Mouse (Mus musculus) brain, embryonic 14.5 days (tissue): Measurements from ENCODE around the gene Iqsec3.

Experiments used
- CTCF ChIP-seq: fragments of 200-500 bp; IDR thresholded peaks from 2 replicates; pipeline ENCODE4 v1.5.1; 2012; ENCODE audit warnings: inconsistent platforms, mild to moderate bottlenecking, moderate library complexity, borderline replicate concordance; ENCODE audit not compliant: insufficient read depth, insufficient read length; ENCODE audit errors: extremely low read depth
- POLR2A ChIP-seq: fragments of 200-500 bp; IDR thresholded peaks from 2 replicates; pipeline ENCODE4 v1.6.1; 2012; ENCODE audit warnings: mild to moderate bottlenecking, inconsistent platforms, borderline replicate concordance; ENCODE audit not compliant: poor library complexity, insufficient read depth, insufficient read length, severe bottlenecking; ENCODE audit errors: extremely low read depth

DNA sequence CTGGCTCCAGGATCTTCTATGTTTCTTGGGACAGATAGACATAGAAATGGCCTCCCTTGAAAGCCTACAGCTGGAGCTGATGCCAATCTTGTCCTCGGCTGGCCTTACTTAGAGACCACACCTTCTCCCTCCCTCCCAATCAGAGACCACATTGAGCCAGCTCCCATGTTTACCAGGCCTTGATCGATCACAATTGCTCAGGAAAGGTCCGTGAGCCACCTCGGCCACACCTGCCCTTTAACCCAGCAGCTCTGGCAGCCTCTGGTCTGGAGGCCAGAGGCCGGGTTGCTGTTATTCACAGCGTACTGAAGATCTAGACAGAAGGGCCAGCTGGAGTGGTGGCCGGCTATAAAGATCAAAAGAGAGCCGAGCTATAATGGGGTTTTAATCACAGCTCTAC, 127.0 kb downstream of the Iqsec3 start:
- no peak for TF ChIP-seq POLR2A
- TF ChIP-seq CTCF = no peak
